Mouse (Mus musculus): Measurements from ENCODE around the gene Smtnl1. TPM values are rescaled to one million over a fixed set of nuclear protein-coding genes. Genes with fewer than 3 reads are reported as not detected.

Smtnl1 gene
- total and polyA plus RNA-seq, 3 experiments: 0.13 to 1.5 TPM; not detected in 1

DNA sequence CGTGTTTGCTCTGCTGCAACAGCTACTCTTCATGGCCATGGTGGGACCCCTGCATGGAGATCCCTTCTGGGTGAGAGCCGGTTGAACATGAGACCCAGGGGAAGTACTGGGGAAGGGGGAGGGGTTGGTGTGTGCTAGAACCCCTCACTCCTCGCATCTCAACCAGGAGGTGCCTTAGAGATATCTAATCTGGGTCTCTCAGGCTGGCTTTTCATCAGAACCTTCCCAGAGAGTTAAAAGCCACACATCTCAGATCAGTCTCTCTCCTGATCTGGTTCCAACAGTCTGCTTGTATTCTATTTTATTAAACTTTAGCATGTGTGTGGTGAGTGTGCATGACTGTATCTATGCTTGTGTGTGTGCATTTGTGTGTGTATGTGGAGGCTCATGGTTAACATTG, 39.0 kb upstream of the Smtnl1 start:
- H3K4me2 ChIP-seq (ENCODE audit: insufficient read depth, low read depth, poor library complexity, severe bottlenecking): no peak overlapping the region
- H3K79me2 ChIP-seq (replicated peaks; ENCODE audit: control insufficient read depth, extremely low read depth, insufficient read depth, poor library complexity, severe bottlenecking): no peaks in the 10 kb centered on the region
- no peak for DNase-seq (ENCODE audit: extremely low read depth)
- H3K4me3 ChIP-seq (replicated peaks in 1 of 3; ENCODE audit: low read depth in 2 of 3, low read length in 2 of 3, poor library complexity in 1 of 3): no peak overlapping the region
- no peak for TF ChIP-seq TCF12 (IDR thresholded peaks at IDR 0.05; ENCODE audit: low read depth, low read length)
- no peak for TF ChIP-seq MAX (IDR thresholded peaks at IDR 0.05; ENCODE audit: low read length)
- TF ChIP-seq UBTF (IDR thresholded peaks at IDR 0.05; ENCODE audit: low read depth, low read length): no peak
- no peak for TF ChIP-seq ZNF384 (IDR thresholded peaks at IDR 0.05; ENCODE audit: low read depth, low read length)
- TF ChIP-seq BHLHE40 (IDR thresholded peaks at IDR 0.05; ENCODE audit: low read depth, low read length): no peak
- no peak for TF ChIP-seq CTCF (conservative IDR thresholded peaks at IDR 0.05 in 1 of 2, IDR thresholded peaks at IDR 0.05 in 1 of 2; ENCODE audit: low read depth in 2 of 2, low read length in 2 of 2)
- TF ChIP-seq EP300 (IDR thresholded peaks at IDR 0.05; ENCODE audit: low read length): no peak
- no peak for TF ChIP-seq ELF1 (IDR thresholded peaks at IDR 0.05; ENCODE audit: low read depth, low read length)
- TF ChIP-seq POLR2A (IDR thresholded peaks at IDR 0.05; ENCODE audit: low read depth, low read length): no peak
- TF ChIP-seq E2F4 (IDR thresholded peaks at IDR 0.05; ENCODE audit: insufficient replicate concordance, low read depth, low read length): no peak
- no peak for TF ChIP-seq GABPA (IDR thresholded peaks at IDR 0.05; ENCODE audit: insufficient replicate concordance, low read depth, low read length)
- no peak for TF ChIP-seq MAZ (IDR thresholded peaks at IDR 0.05; ENCODE audit: low read depth, low read length)
- TF ChIP-seq ZC3H11A (IDR thresholded peaks at IDR 0.05; ENCODE audit: low read depth, low read length): no peak
- no peak for TF ChIP-seq JUND (conservative IDR thresholded peaks at IDR 0.05; ENCODE audit: low read depth, low read length)
- no peak for TF ChIP-seq MYC (IDR thresholded peaks at IDR 0.05; ENCODE audit: low read depth, low read length)
- TF ChIP-seq CHD2 (IDR thresholded peaks at IDR 0.05; ENCODE audit: low read length): no peak
- no peak for TF ChIP-seq MEF2A (IDR thresholded peaks at IDR 0.05; ENCODE audit: borderline replicate concordance, low read depth, low read length)
- TF ChIP-seq NRF1 (IDR thresholded peaks at IDR 0.05; ENCODE audit: low read depth, low read length): no peak
- H3K9ac ChIP-seq (ENCODE audit: insufficient read depth, low read depth): no peak overlapping the region
- peaks cover 2 to 22% of the 10 kb centered on the region in 2 experiments; a peak in 3 of 4 replicates for H3K4me1 ChIP-seq (ENCODE audit: control insufficient read depth in 1 of 2, insufficient read depth in 2 of 2)
- dilution Hi-C loops (cut with MboI; ENCODE audit: extremely low pct_ligation_motif_present, extremely low pct_unique_long_range_greater_than_20kb, low sequenced_read_pairs) (no loop called here), in situ Hi-C loops (cut with MboI; ENCODE audit: low pct_ligation_motif_present, low pct_unique_long_range_greater_than_20kb, low sequenced_read_pairs) (loop anchor here (5.0 kb wide), 1 partner anchor 34 kb away; the partner anchor contains the start of gene Timm10)
- H3K36me3 ChIP-seq (replicated peaks in 1 of 2; ENCODE audit: control insufficient read depth in 1 of 2, insufficient read depth in 1 of 2, low read length in 1 of 2): no peaks in the 10 kb centered on the region
- H3K9me3 ChIP-seq (replicated peaks; ENCODE audit: low read length): no peaks in the 10 kb centered on the region
- peaks cover 20% of the 10 kb centered on the region for H3K27me3 ChIP-seq (replicated peaks)
- H3K27ac ChIP-seq (ENCODE audit: insufficient read depth, low read depth): no peak overlapping the region

DNA sequence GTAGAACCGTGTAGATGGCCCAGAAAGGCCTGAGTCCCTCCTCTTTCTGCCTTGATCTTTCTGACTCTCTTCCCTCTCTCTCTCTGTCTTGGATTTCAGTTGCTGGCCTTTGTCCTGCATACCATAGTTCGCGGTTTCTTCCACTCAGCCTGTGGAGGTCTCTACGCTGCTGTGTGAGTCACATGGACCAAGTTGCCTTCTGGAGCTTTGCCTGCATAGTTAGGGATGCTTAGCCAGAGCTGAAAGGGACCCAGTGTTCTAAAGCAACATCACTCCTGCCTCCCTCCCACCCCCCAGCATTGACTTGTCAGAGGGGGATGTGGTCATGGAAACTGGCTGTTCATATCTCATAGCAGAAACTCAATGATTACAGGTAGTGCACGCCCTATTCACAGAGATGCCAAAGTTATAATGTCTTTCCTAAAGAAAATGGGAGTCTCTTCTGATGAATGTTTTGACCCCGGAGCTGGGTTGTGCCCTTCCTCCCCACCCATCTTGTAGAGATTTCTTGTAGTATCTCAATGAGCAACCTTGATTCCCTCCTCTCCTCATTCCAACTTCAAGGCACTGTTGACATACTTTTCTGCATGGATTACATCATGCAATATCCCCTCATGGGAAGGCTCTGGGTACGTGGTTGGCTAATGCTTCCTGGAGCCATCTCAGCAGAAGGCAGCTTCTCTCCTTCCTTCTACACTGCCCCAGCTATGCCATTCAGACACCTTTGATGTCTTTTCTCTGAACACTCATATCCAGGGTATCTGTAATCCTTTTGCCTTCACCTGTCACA, 37.7 kb upstream of the Smtnl1 start:
- TF ChIP-seq JUN (IDR thresholded peaks at IDR 0.05; ENCODE audit: insufficient read depth, low read depth, low read length) (no peak), UBTF (IDR thresholded peaks at IDR 0.05; ENCODE audit: low read depth, low read length) (no peak), POLR2AphosphoS2 (IDR thresholded peaks at IDR 0.05; ENCODE audit: low read depth, low read length) (no peak), MEF2A (IDR thresholded peaks at IDR 0.05; ENCODE audit: borderline replicate concordance, low read depth, low read length) (no peak), GABPA (IDR thresholded peaks at IDR 0.05; ENCODE audit: insufficient replicate concordance, low read depth, low read length) (no peak), E2F4 (IDR thresholded peaks at IDR 0.05; ENCODE audit: insufficient replicate concordance, low read depth, low read length) (no peak), NELFE (IDR thresholded peaks at IDR 0.05; ENCODE audit: low read depth, low read length) (no peak), SIN3A (IDR thresholded peaks at IDR 0.05; ENCODE audit: low read length) (no peak), TCF12 (IDR thresholded peaks at IDR 0.05; ENCODE audit: low read depth, low read length) (no peak), ZKSCAN1 (IDR thresholded peaks at IDR 0.05; ENCODE audit: borderline replicate concordance, low read depth, low read length) (no peak), ZMIZ1 (IDR thresholded peaks at IDR 0.05; ENCODE audit: low read depth, low read length) (no peak), MYC (IDR thresholded peaks at IDR 0.05; ENCODE audit: low read depth, low read length) (no peak), PAX5 (IDR thresholded peaks at IDR 0.05; ENCODE audit: low read length) (no peak)
- dilution Hi-C loops (cut with MboI; ENCODE audit: extremely low pct_ligation_motif_present, extremely low pct_unique_long_range_greater_than_20kb, low sequenced_read_pairs): no loop called here

More for the DNA sequence above, 37.7 kb upstream of the Smtnl1 start:
- H3K4me2 ChIP-seq (ENCODE audit: insufficient read depth, low read depth, poor library complexity, severe bottlenecking): no peak overlapping the region
- no peak overlapping the region for H3K9ac ChIP-seq (ENCODE audit: insufficient read depth, low read depth)
- H3K9me3 ChIP-seq (replicated peaks; ENCODE audit: low read length): no peaks in the 10 kb centered on the region
- no peaks in the 10 kb centered on the region for H3K79me2 ChIP-seq (replicated peaks; ENCODE audit: control insufficient read depth, extremely low read depth, insufficient read depth, poor library complexity, severe bottlenecking)
- no peak overlapping the region for H3K27ac ChIP-seq (ENCODE audit: insufficient read depth, low read depth)
- H3K4me3 ChIP-seq (replicated peaks in 1 of 3; ENCODE audit: low read depth in 2 of 3, low read length in 2 of 3, poor library complexity in 1 of 3): no peak overlapping the region
- no peak for DNase-seq (ENCODE audit: extremely low read depth)
- H3K4me1 ChIP-seq (ENCODE audit: control insufficient read depth in 1 of 2, insufficient read depth in 2 of 2): peaks cover 0 to 22% of the 10 kb centered on the region in 2 experiments; a peak in 2 of 4 replicates
- in situ Hi-C loops (cut with MboI; ENCODE audit: low pct_ligation_motif_present, low pct_unique_long_range_greater_than_20kb, low sequenced_read_pairs): loop anchor here (5.0 kb wide), 1 partner anchor 33 kb away; the partner anchor contains the start of gene Timm10
- H3K27me3 ChIP-seq (replicated peaks): peaks cover 14% of the 10 kb centered on the region
- H3K36me3 ChIP-seq (replicated peaks in 1 of 2; ENCODE audit: control insufficient read depth in 1 of 2, insufficient read depth in 1 of 2, low read length in 1 of 2): no peaks in the 10 kb centered on the region

All from CH12.LX (cell line).